Mouse (Mus musculus): ENCODE results near the gene Camta1. TPM values are rescaled to one million over a fixed set of nuclear protein-coding genes. Genes with fewer than 3 reads are reported as not detected.
"Not testable (repeated sequence)": the region's sequence is repeated elsewhere in the genome, so short reads cannot be mapped to it uniquely, and the experiment has no call there.

The Camta1 gene
- polyA plus RNA-seq, 1 experiment from 2014 or later: 93.9 TPM

- H3K9me3 ChIP-seq (ENCODE audit: control insufficient read depth, low read length): peaks cover 18% of the 10 kb centered on the region
- no peaks in the 10 kb centered on the region for H3K4me1 ChIP-seq (replicated peaks; ENCODE audit: control insufficient read depth, insufficient read depth, low read length)
- H3K4me2 ChIP-seq: no peak overlapping the region
- no peaks in the 10 kb centered on the region for H3K27me3 ChIP-seq (replicated peaks; ENCODE audit: control insufficient read depth, insufficient read depth, low read length)
- no peak overlapping the region for H3K4me3 ChIP-seq (ENCODE audit: low read depth, low read length)
- DNase-seq (ENCODE audit: low spot score): no peak
- H3K27ac ChIP-seq (ENCODE audit: low read depth, low read length): no peak overlapping the region
- no peak overlapping the region for H3K9ac ChIP-seq (ENCODE audit: low read depth, low read length)
- no peak for ATAC-seq (replicated peaks; ENCODE audit: low FRiP score)
- WGBS: 78% methylated on average over 5 of the region's 5 CpGs
- H3K36me3 ChIP-seq (ENCODE audit: control insufficient read depth, insufficient read depth, low read length): no peaks in the 10 kb centered on the region
Observed at GRCm38 (mm10) chr4:150882632-150883031, 979.0 kb downstream of the Camta1 start.

- Histone ChIP-seq H3K36me3 (ENCODE audit: control insufficient read depth, insufficient read depth, low read length) (no peaks in the 10 kb centered on the region), H3K27ac (ENCODE audit: low read depth, low read length) (no peak overlapping the region), H3K4me2 (no peak overlapping the region), H3K9me3 (ENCODE audit: control insufficient read depth, low read length) (peaks cover 18% of the 10 kb centered on the region), H3K27me3 (replicated peaks; ENCODE audit: control insufficient read depth, insufficient read depth, low read length) (no peaks in the 10 kb centered on the region), H3K9ac (ENCODE audit: low read depth, low read length) (no peak overlapping the region), H3K4me1 (replicated peaks; ENCODE audit: control insufficient read depth, insufficient read depth, low read length) (no peaks in the 10 kb centered on the region), H3K4me3 (ENCODE audit: low read depth, low read length) (no peak overlapping the region)
- WGBS: 75% methylated on average over 5 of the region's 5 CpGs
- ATAC-seq (replicated peaks; ENCODE audit: low FRiP score): no peak
- no peak for DNase-seq (ENCODE audit: low spot score)
Observed at GRCm38 (mm10) chr4:150880364-150880763, 981.3 kb downstream of the Camta1 start.

- no peak for ATAC-seq (replicated peaks; ENCODE audit: low FRiP score)
- H3K9me3 ChIP-seq (ENCODE audit: control insufficient read depth, low read length): peaks cover 18% of the 10 kb centered on the region
- no peak overlapping the region for H3K4me2 ChIP-seq
- WGBS: 91% methylated on average over 22 of the region's 22 CpGs
- DNase-seq (ENCODE audit: low spot score): no peak
- H3K27ac ChIP-seq (ENCODE audit: low read depth, low read length): no peak overlapping the region
- no peaks in the 10 kb centered on the region for H3K27me3 ChIP-seq (replicated peaks; ENCODE audit: control insufficient read depth, insufficient read depth, low read length)
- no peak overlapping the region for H3K9ac ChIP-seq (ENCODE audit: low read depth, low read length)
- no peaks in the 10 kb centered on the region for H3K36me3 ChIP-seq (ENCODE audit: control insufficient read depth, insufficient read depth, low read length)
- peaks cover 5% of the 10 kb centered on the region; the same call in 1 of the 2 replicates for H3K4me1 ChIP-seq (replicated peaks; ENCODE audit: control insufficient read depth, insufficient read depth, low read length)
- H3K4me3 ChIP-seq (ENCODE audit: low read depth, low read length): no peak overlapping the region
Observed at GRCm38 (mm10) chr4:150879631-150880030, 982.0 kb downstream of the Camta1 start.

GRCm38 (mm10) chr4:150875393-150875792 lies 986.3 kb downstream of the Camta1 start:
- Histone ChIP-seq H3K9me3 (ENCODE audit: control insufficient read depth, low read length) (peaks cover 18% of the 10 kb centered on the region), H3K4me3 (ENCODE audit: low read depth, low read length) (no peak overlapping the region), H3K27ac (ENCODE audit: low read depth, low read length) (no peak overlapping the region), H3K27me3 (replicated peaks; ENCODE audit: control insufficient read depth, insufficient read depth, low read length) (no peaks in the 10 kb centered on the region), H3K36me3 (ENCODE audit: control insufficient read depth, insufficient read depth, low read length) (no peaks in the 10 kb centered on the region), H3K4me1 (replicated peaks; ENCODE audit: control insufficient read depth, insufficient read depth, low read length) (peaks cover 17% of the 10 kb centered on the region), H3K4me2 (no peak overlapping the region), H3K9ac (ENCODE audit: low read depth, low read length) (no peak overlapping the region)
- DNase-seq (ENCODE audit: low spot score) (no peak), ATAC-seq (replicated peaks; ENCODE audit: low FRiP score) (no peak)
- WGBS: 72% methylated on average over 10 of the region's 10 CpGs

- Histone ChIP-seq H3K9me3 (ENCODE audit: control insufficient read depth, low read length) (peaks cover 11% of the 10 kb centered on the region), H3K4me1 (replicated peaks; ENCODE audit: control insufficient read depth, insufficient read depth, low read length) (peaks cover 19% of the 10 kb centered on the region)
- ATAC-seq (replicated peaks; ENCODE audit: low FRiP score); H3K27me3 ChIP-seq (replicated peaks; ENCODE audit: control insufficient read depth, insufficient read depth, low read length); H3K27ac ChIP-seq (ENCODE audit: low read depth, low read length); H3K9ac ChIP-seq (ENCODE audit: low read depth, low read length); DNase-seq (ENCODE audit: low spot score); H3K4me3 ChIP-seq (ENCODE audit: low read depth, low read length); H3K4me2 ChIP-seq; H3K36me3 ChIP-seq (ENCODE audit: control insufficient read depth, insufficient read depth, low read length): not testable (repeated sequence)
- 43% methylated on average over 4 of the region's 4 CpGs for WGBS
Observed at GRCm38 (mm10) chr4:150874416-150874815, 987.3 kb downstream of the Camta1 start.

- DNase-seq (ENCODE audit: low spot score) (no peak), ATAC-seq (replicated peaks; ENCODE audit: low FRiP score) (no peak)
- Histone ChIP-seq H3K4me2 (no peak overlapping the region), H3K9ac (ENCODE audit: low read depth, low read length) (no peak overlapping the region), H3K27ac (ENCODE audit: low read depth, low read length) (no peak overlapping the region), H3K4me3 (ENCODE audit: low read depth, low read length) (no peak overlapping the region), H3K4me1 (replicated peaks; ENCODE audit: control insufficient read depth, insufficient read depth, low read length) (peaks cover 20% of the 10 kb centered on the region), H3K9me3 (ENCODE audit: control insufficient read depth, low read length) (no peaks in the 10 kb centered on the region), H3K36me3 (ENCODE audit: control insufficient read depth, insufficient read depth, low read length) (peaks cover 2% of the 10 kb centered on the region; the same call in 1 of the 2 replicates), H3K27me3 (replicated peaks; ENCODE audit: control insufficient read depth, insufficient read depth, low read length) (no peaks in the 10 kb centered on the region)
- 70% methylated on average over 8 of the region's 8 CpGs for WGBS
Observed at GRCm38 (mm10) chr4:150872681-150873080, 989.0 kb downstream of the Camta1 start.

- Histone ChIP-seq H3K27ac (ENCODE audit: low read depth, low read length) (no peak overlapping the region), H3K4me1 (replicated peaks; ENCODE audit: control insufficient read depth, insufficient read depth, low read length) (peaks cover 20% of the 10 kb centered on the region), H3K4me2 (no peak overlapping the region), H3K9ac (ENCODE audit: low read depth, low read length) (no peak overlapping the region), H3K27me3 (replicated peaks; ENCODE audit: control insufficient read depth, insufficient read depth, low read length) (no peaks in the 10 kb centered on the region), H3K36me3 (ENCODE audit: control insufficient read depth, insufficient read depth, low read length) (peaks cover 2% of the 10 kb centered on the region; the same call in 1 of the 2 replicates), H3K9me3 (ENCODE audit: control insufficient read depth, low read length) (no peaks in the 10 kb centered on the region), H3K4me3 (ENCODE audit: low read depth, low read length) (no peak overlapping the region)
- ATAC-seq (replicated peaks; ENCODE audit: low FRiP score) (no peak), DNase-seq (ENCODE audit: low spot score) (no peak)
- WGBS: 59% methylated on average over 9 of the region's 9 CpGs
Observed at GRCm38 (mm10) chr4:150872139-150872651, 989.5 kb downstream of the Camta1 start.

- Histone ChIP-seq H3K27ac (ENCODE audit: low read depth, low read length) (no peak overlapping the region), H3K27me3 (replicated peaks; ENCODE audit: control insufficient read depth, insufficient read depth, low read length) (no peaks in the 10 kb centered on the region), H3K4me3 (ENCODE audit: low read depth, low read length) (no peak overlapping the region), H3K9me3 (ENCODE audit: control insufficient read depth, low read length) (no peaks in the 10 kb centered on the region), H3K4me1 (replicated peaks; ENCODE audit: control insufficient read depth, insufficient read depth, low read length) (peaks cover 20% of the 10 kb centered on the region), H3K9ac (ENCODE audit: low read depth, low read length) (no peak overlapping the region), H3K36me3 (ENCODE audit: control insufficient read depth, insufficient read depth, low read length) (peaks cover 3% of the 10 kb centered on the region), H3K4me2 (no peak overlapping the region)
- ATAC-seq (replicated peaks; ENCODE audit: low FRiP score) (peak; percentile 34; the same call in 1 of the 2 replicates), DNase-seq (ENCODE audit: low spot score) (no peak)
- WGBS: 49% methylated on average over 10 of the region's 10 CpGs
Observed at GRCm38 (mm10) chr4:150871392-150872138, 990.1 kb downstream of the Camta1 start.

- Histone ChIP-seq H3K27me3 (replicated peaks; ENCODE audit: control insufficient read depth, insufficient read depth, low read length) (no peaks in the 10 kb centered on the region), H3K4me3 (ENCODE audit: low read depth, low read length) (no peak overlapping the region), H3K9me3 (ENCODE audit: control insufficient read depth, low read length) (no peaks in the 10 kb centered on the region), H3K4me2 (no peak overlapping the region), H3K9ac (ENCODE audit: low read depth, low read length) (no peak overlapping the region), H3K27ac (ENCODE audit: low read depth, low read length) (no peak overlapping the region), H3K36me3 (ENCODE audit: control insufficient read depth, insufficient read depth, low read length) (peaks cover 6% of the 10 kb centered on the region), H3K4me1 (replicated peaks; ENCODE audit: control insufficient read depth, insufficient read depth, low read length) (peaks cover 20% of the 10 kb centered on the region)
- 85% methylated on average over 13 of the region's 13 CpGs for WGBS
- DNase-seq (ENCODE audit: low spot score): no peak
- ATAC-seq (replicated peaks; ENCODE audit: low FRiP score): no peak
Observed at GRCm38 (mm10) chr4:150870963-150871391, 990.7 kb downstream of the Camta1 start.
